Mouse (Mus musculus) kidney, adult 18-20 months (tissue): Measurements from ENCODE around the gene Cfap73.

Source experiments
- DNase-seq: peaks from one replicate; pipeline ENCODE4 v3.0.0; 2021

Cfap73 gene

GRCm38 (mm10) chr5:120611416-120611815 lies 22.6 kb downstream of the Cfap73 start:
- no peak for DNase-seq

- DNase-seq, result peak; percentile 27
These were observed 23.1 kb downstream of the Cfap73 start for GRCm38 (mm10) chr5:120610906-120611305.

- DNase-seq, result no peak
These were observed 24.7 kb downstream of the Cfap73 start for GRCm38 (mm10) chr5:120609246-120609775.

GRCm38 (mm10) chr5:120607335-120607734 lies 26.7 kb downstream of the Cfap73 start:
- no peak for DNase-seq

- DNase-seq, result no peak
These were observed 27.3 kb downstream of the Cfap73 start for GRCm38 (mm10) chr5:120606590-120607200.

GRCm38 (mm10) chr5:120605688-120606087 lies 28.3 kb downstream of the Cfap73 start:
- peak; percentile 84 for DNase-seq

- no peak for DNase-seq
These were observed 28.8 kb downstream of the Cfap73 start for GRCm38 (mm10) chr5:120605241-120605661.

- peak; percentile 90 for DNase-seq
These were observed 29.2 kb downstream of the Cfap73 start for GRCm38 (mm10) chr5:120604839-120605238.

GRCm38 (mm10) chr5:120603515-120603914 lies 30.5 kb downstream of the Cfap73 start:
- DNase-seq, result no peak

- no peak for DNase-seq
These were observed 31.8 kb downstream of the Cfap73 start for GRCm38 (mm10) chr5:120602210-120602609.

- no peak for DNase-seq
These were observed 32.9 kb downstream of the Cfap73 start for GRCm38 (mm10) chr5:120600946-120601668.

- DNase-seq, result no peak
These were observed 34.4 kb downstream of the Cfap73 start for GRCm38 (mm10) chr5:120599625-120600024.

GRCm38 (mm10) chr5:120594485-120594884 lies 39.5 kb downstream of the Cfap73 start:
- DNase-seq, result peak; percentile 21

GRCm38 (mm10) chr5:120592141-120592540 lies 41.9 kb downstream of the Cfap73 start:
- DNase-seq, result peak; percentile 37

GRCm38 (mm10) chr5:120590356-120591010 lies 43.6 kb downstream of the Cfap73 start:
- DNase-seq, result no peak

GRCm38 (mm10) chr5:120588569-120589094 lies 45.4 kb downstream of the Cfap73 start, which contains the start of the genes Tpcn1 and Iqcd:
Tpcn1 (minus strand) TSS chr5:120588673.
Iqcd (plus strand) TSS chr5:120589016.
- DNase-seq, result peak; percentile 99

- peak; percentile 44 for DNase-seq
These were observed 46.0 kb downstream of the Cfap73 start for GRCm38 (mm10) chr5:120587940-120588568.

GRCm38 (mm10) chr5:120587616-120587926 lies 46.5 kb downstream of the Cfap73 start:
- peak; percentile 55 for DNase-seq

- DNase-seq, result peak; percentile 74
These were observed 47.1 kb downstream of the Cfap73 start for GRCm38 (mm10) chr5:120586741-120587615.

- DNase-seq, result no peak
These were observed 49.1 kb downstream of the Cfap73 start for GRCm38 (mm10) chr5:120584968-120585367.

- no peak for DNase-seq
These were observed 50.5 kb downstream of the Cfap73 start for GRCm38 (mm10) chr5:120583511-120583910.

- DNase-seq, result peak; percentile 56
These were observed 52.0 kb downstream of the Cfap73 start for GRCm38 (mm10) chr5:120582002-120582401.
